Mouse (Mus musculus) heart, embryonic 16.5 days (tissue): ENCODE results near the gene Prlhr. TPM values are rescaled to one million over a fixed set of nuclear protein-coding genes. Genes with fewer than 3 reads are reported as not detected.

Source experiments
- ATAC-seq: fragments of 200-750 bp; cut with Nextera tagmentation; replicated peaks from 2 replicates; pipeline ENCODE4 v1.8.0; 2017; ENCODE audit warnings: moderate number of reproducible peaks; ENCODE audit not compliant: insufficient read depth, low FRiP score; ENCODE audit errors: extremely low read depth
- H3K27ac ChIP-seq: fragments of 300-500 bp; sonication (generic); 2 replicates; pipeline ENCODE4 v1.5.1; 2014; ENCODE audit warnings: mild to moderate bottlenecking, low read length, control low read depth, moderate library complexity
- H3K27me3 ChIP-seq: fragments of 300-500 bp; sonication (generic); 2 replicates; pipeline ENCODE4 v1.6.1; 2014; ENCODE audit warnings: low read length, mixed read lengths; ENCODE audit not compliant: control insufficient read depth, insufficient read depth
- H3K36me3 ChIP-seq: fragments of 300-500 bp; sonication (generic); 2 replicates; pipeline ENCODE4 v1.6.1; 2014; ENCODE audit not compliant: control insufficient read depth, insufficient read depth
- H3K4me1 ChIP-seq: fragments of 300-500 bp; sonication (generic); 2 replicates; pipeline ENCODE4 v1.6.1; 2014; ENCODE audit warnings: low read length, mixed read lengths; ENCODE audit not compliant: control insufficient read depth, insufficient read depth
- H3K4me2 ChIP-seq: fragments of 300-500 bp; sonication (generic); 2 replicates; pipeline ENCODE4 v1.6.1; 2014; ENCODE audit warnings: low read depth, mild to moderate bottlenecking, control low read depth, low read length
- H3K4me3 ChIP-seq: fragments of 300-500 bp; sonication (generic); 2 replicates; pipeline ENCODE4 v1.5.1; 2014; ENCODE audit warnings: mild to moderate bottlenecking, control low read depth, low read length
- H3K9ac ChIP-seq: fragments of 300-500 bp; sonication (generic); 2 replicates; pipeline ENCODE4 v1.6.1; 2014; ENCODE audit warnings: low read length, control low read depth
- H3K9me3 ChIP-seq: fragments of 300-500 bp; sonication (generic); replicated peaks from 2 replicates; pipeline ENCODE4 v1.6.1; 2016; ENCODE audit warnings: low read length; ENCODE audit not compliant: control insufficient read depth
- WGBS: fragments of 180-500 bp; shearing (Covaris S2); extraction: QIAGEN DNeasy Blood & Tissue Kit; methylation state at CpG from one replicate; pipeline ENCODE4 v1.1.7; 2014; 5-methylcytosine and 5-hydroxymethylcytosine counted together
- polyA plus RNA-seq: library from polyadenylated mRNA; unstranded; fragments of >200 nt; fragmentation: Nextera tagmentation; extraction: Ambion mirVana; gene quantifications from 2 replicates; pipeline ENCODE4 v1.2.1, GENCODE M21; 2015

Prlhr gene
- polyA plus RNA-seq: not detected in 2 replicates

GRCm38 (mm10) chr19:60468254-60468762, at the start of gene Prlhr:
Gene Prlhr (minus strand): TSS chr19:60468304.
- H3K9me3 ChIP-seq: no peaks in the 10 kb centered on the region
- ATAC-seq: no peak
- H3K4me1 ChIP-seq: peaks cover 14% of the 10 kb centered on the region
- H3K36me3 ChIP-seq: no peaks in the 10 kb centered on the region
- H3K4me2 ChIP-seq: peak within 1 kb of the TSS; percentile 60
- WGBS: 9% methylated on average over 17 of the region's 17 CpGs
- peak within 1 kb of the TSS; percentile 31 for H3K4me3 ChIP-seq
- no peak within 1 kb of the TSS for H3K27ac ChIP-seq
- peaks cover 40% of the 10 kb centered on the region for H3K27me3 ChIP-seq
- H3K9ac ChIP-seq: no peak within 1 kb of the TSS

GRCm38 (mm10) chr19:60515064-60515463, 47.0 kb upstream of the Prlhr start:
- Histone ChIP-seq H3K4me2 (no peak overlapping the region), H3K27me3 (no peaks in the 10 kb centered on the region), H3K9ac (no peak overlapping the region), H3K4me1 (no peaks in the 10 kb centered on the region), H3K9me3 (no peaks in the 10 kb centered on the region), H3K36me3 (no peaks in the 10 kb centered on the region), H3K27ac (no peak overlapping the region), H3K4me3 (no peak overlapping the region)
- no peak for ATAC-seq
- 61% methylated on average over 2 of the region's 2 CpGs for whole genome bisulfite sequencing

GRCm38 (mm10) chr19:60513431-60513830, 45.3 kb upstream of the Prlhr start:
- 56% methylated on average over 3 of the region's 3 CpGs for WGBS
- H3K36me3 ChIP-seq: no peaks in the 10 kb centered on the region
- no peak for ATAC-seq
- H3K9ac ChIP-seq: no peak overlapping the region
- H3K4me3 ChIP-seq: no peak overlapping the region
- H3K27ac ChIP-seq: no peak overlapping the region
- H3K9me3 ChIP-seq: no peaks in the 10 kb centered on the region
- H3K27me3 ChIP-seq: no peaks in the 10 kb centered on the region
- H3K4me2 ChIP-seq: no peak overlapping the region
- H3K4me1 ChIP-seq: no peaks in the 10 kb centered on the region

- Histone ChIP-seq H3K4me3 (no peak overlapping the region), H3K27ac (no peak overlapping the region)
- ATAC-seq: no peak
Measured at GRCm38 (mm10) chr19:60500209-60500608, 32.1 kb upstream of the Prlhr start.

GRCm38 (mm10) chr19:60497171-60497570, 29.1 kb upstream of the Prlhr start:
- Histone ChIP-seq H3K4me1 (no peaks in the 10 kb centered on the region), H3K4me2 (no peak overlapping the region), H3K27me3 (no peaks in the 10 kb centered on the region), H3K9me3 (no peaks in the 10 kb centered on the region), H3K4me3 (no peak overlapping the region), H3K27ac (no peak overlapping the region), H3K9ac (no peak overlapping the region), H3K36me3 (no peaks in the 10 kb centered on the region)
- WGBS: 58% methylated on average over 4 of the region's 4 CpGs
- ATAC-seq: no peak

More at GRCm38 (mm10) chr19:60500209-60500608, 32.1 kb upstream of the Prlhr start:
- H3K4me1 ChIP-seq: no peaks in the 10 kb centered on the region
- H3K4me2 ChIP-seq: no peak overlapping the region
- no peaks in the 10 kb centered on the region for H3K9me3 ChIP-seq
- H3K36me3 ChIP-seq: no peaks in the 10 kb centered on the region
- H3K9ac ChIP-seq: no peak overlapping the region
- no peaks in the 10 kb centered on the region for H3K27me3 ChIP-seq

GRCm38 (mm10) chr19:60495772-60496171, 27.7 kb upstream of the Prlhr start:
- H3K27me3 ChIP-seq: no peaks in the 10 kb centered on the region

GRCm38 (mm10) chr19:60489566-60489965, 21.5 kb upstream of the Prlhr start:
- Histone ChIP-seq H3K36me3 (no peaks in the 10 kb centered on the region), H3K4me1 (no peaks in the 10 kb centered on the region), H3K27ac (no peak overlapping the region), H3K4me2 (no peak overlapping the region), H3K4me3 (no peak overlapping the region), H3K27me3 (no peaks in the 10 kb centered on the region), H3K9me3 (no peaks in the 10 kb centered on the region), H3K9ac (no peak overlapping the region)
- ATAC-seq: no peak
- WGBS: 81% methylated on average over 1 of the region's 1 CpGs

More at GRCm38 (mm10) chr19:60495772-60496171, 27.7 kb upstream of the Prlhr start:
- H3K4me3 ChIP-seq: no peak overlapping the region
- H3K4me2 ChIP-seq: no peak overlapping the region
- H3K4me1 ChIP-seq: no peaks in the 10 kb centered on the region
- no peak for ATAC-seq
- no peaks in the 10 kb centered on the region for H3K9me3 ChIP-seq
- H3K9ac ChIP-seq: no peak overlapping the region
- H3K27ac ChIP-seq: no peak overlapping the region
- no peaks in the 10 kb centered on the region for H3K36me3 ChIP-seq
- 36% methylated on average over 3 of the region's 3 CpGs for WGBS

GRCm38 (mm10) chr19:60485261-60485660, 17.2 kb upstream of the Prlhr start:
- Histone ChIP-seq H3K27ac (no peak overlapping the region), H3K36me3 (no peaks in the 10 kb centered on the region), H3K9me3 (no peaks in the 10 kb centered on the region), H3K9ac (no peak overlapping the region), H3K27me3 (no peaks in the 10 kb centered on the region), H3K4me3 (no peak overlapping the region), H3K4me1 (no peaks in the 10 kb centered on the region), H3K4me2 (no peak overlapping the region)
- ATAC-seq: no peak

- H3K27ac ChIP-seq: no peak overlapping the region
- ATAC-seq: no peak
Measured at GRCm38 (mm10) chr19:60478859-60479258, 10.8 kb upstream of the Prlhr start.

More at GRCm38 (mm10) chr19:60478859-60479258, 10.8 kb upstream of the Prlhr start:
- H3K9ac ChIP-seq: no peak overlapping the region
- no peak overlapping the region for H3K4me3 ChIP-seq
- no peaks in the 10 kb centered on the region for H3K36me3 ChIP-seq
- 34% methylated on average over 1 of the region's 1 CpGs for WGBS
- no peaks in the 10 kb centered on the region for H3K27me3 ChIP-seq
- no peaks in the 10 kb centered on the region for H3K4me1 ChIP-seq
- no peaks in the 10 kb centered on the region for H3K9me3 ChIP-seq
- H3K4me2 ChIP-seq: no peak overlapping the region
